Mouse (Mus musculus) midbrain, embryonic 16.5 days (tissue): ENCODE measurements around the gene Bcl9l. TPM values are rescaled to one million over a fixed set of nuclear protein-coding genes. Genes with fewer than 3 reads are reported as not detected.

Experiments
- ATAC-seq: fragments of 200-750 bp; cut with Nextera tagmentation; 2 replicates; pipeline ENCODE4 v1.8.0; 2017; ENCODE audit warnings: moderate TSS enrichment
- H3K27ac ChIP-seq: fragments of 300-500 bp; sonication (generic); 2 replicates; pipeline ENCODE4 v1.5.1; 2014; ENCODE audit warnings: mild to moderate bottlenecking, low read length, mixed read lengths
- H3K27me3 ChIP-seq: fragments of 300-500 bp; sonication (generic); 2 replicates; pipeline ENCODE4 v1.6.1; 2014; ENCODE audit warnings: low read depth, low read length, mixed read lengths; ENCODE audit not compliant: control insufficient read depth, insufficient read depth
- H3K36me3 ChIP-seq: fragments of 300-500 bp; sonication (generic); 2 replicates; pipeline ENCODE4 v1.6.1; 2014; ENCODE audit warnings: mild to moderate bottlenecking, low read length, moderate library complexity, mixed read lengths; ENCODE audit not compliant: control insufficient read depth, insufficient read depth
- H3K4me1 ChIP-seq: fragments of 300-500 bp; sonication (generic); 2 replicates; pipeline ENCODE4 v1.6.1; 2014; ENCODE audit warnings: mild to moderate bottlenecking, low read length, mixed read lengths; ENCODE audit not compliant: control insufficient read depth, insufficient read depth
- H3K4me2 ChIP-seq: fragments of 300-500 bp; sonication (generic); 2 replicates; pipeline ENCODE4 v1.6.1; 2014; ENCODE audit warnings: mild to moderate bottlenecking, low read length, mixed read lengths
- H3K4me3 ChIP-seq: fragments of 300-500 bp; sonication (generic); 2 replicates; pipeline ENCODE4 v1.5.1; 2014; ENCODE audit warnings: low read depth, mild to moderate bottlenecking, low read length, moderate library complexity, mixed read lengths
- H3K9ac ChIP-seq: fragments of 300-500 bp; sonication (generic); 2 replicates; pipeline ENCODE4 v1.6.1; 2014; ENCODE audit warnings: low read depth, low read length, mixed read lengths
- H3K9me3 ChIP-seq: fragments of 300-500 bp; sonication (generic); replicated peaks from 2 replicates; pipeline ENCODE4 v1.6.1; 2014; ENCODE audit warnings: mild to moderate bottlenecking, low read length, mixed read lengths; ENCODE audit not compliant: control insufficient read depth, poor library complexity, severe bottlenecking
- WGBS: fragments of 180-500 bp; shearing (Covaris S2); extraction: QIAGEN DNeasy Blood & Tissue Kit; methylation state at CpG from one replicate; pipeline ENCODE4 v1.1.7; 2014; 5-methylcytosine and 5-hydroxymethylcytosine counted together
- polyA plus RNA-seq: library from polyadenylated mRNA; unstranded; fragments of >200 nt; fragmentation: Nextera tagmentation; extraction: Ambion mirVana; gene quantifications from 2 replicates; pipeline ENCODE4 v1.2.1, GENCODE M21; 2015

Gene Bcl9l
- polyA plus RNA-seq, 1 experiment from 2014 or later, result 10.7 TPM

DNA sequence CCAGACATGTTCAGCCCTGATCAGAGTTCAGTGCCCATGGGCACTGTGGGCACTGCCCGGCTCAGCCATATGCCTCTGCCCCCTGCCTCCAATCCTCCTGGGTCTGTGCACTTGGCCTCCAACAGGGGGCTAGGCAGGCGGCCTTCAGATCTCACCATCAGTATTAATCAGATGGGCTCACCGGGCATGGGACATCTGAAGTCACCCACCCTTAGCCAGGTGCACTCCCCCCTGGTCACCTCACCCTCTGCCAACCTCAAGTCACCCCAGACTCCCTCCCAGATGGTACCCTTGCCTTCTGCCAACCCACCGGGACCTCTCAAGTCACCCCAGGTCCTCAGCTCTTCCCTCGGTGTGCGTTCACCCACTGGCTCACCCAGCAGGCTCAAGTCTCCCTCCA is 24.7 kb downstream of the Bcl9l start:
- 93% methylated on average over 6 of the region's 6 CpGs for WGBS
- H3K4me1 ChIP-seq, result peaks cover 14% of the 10 kb centered on the region
- no peaks in the 10 kb centered on the region for H3K27me3 ChIP-seq
- no peak overlapping the region for H3K27ac ChIP-seq
- H3K36me3 ChIP-seq, result peaks cover 20% of the 10 kb centered on the region
- H3K4me2 ChIP-seq, result no peak overlapping the region
- H3K9ac ChIP-seq, result no peak overlapping the region
- no peak for ATAC-seq
- H3K9me3 ChIP-seq, result no peaks in the 10 kb centered on the region
- no peak overlapping the region for H3K4me3 ChIP-seq

DNA sequence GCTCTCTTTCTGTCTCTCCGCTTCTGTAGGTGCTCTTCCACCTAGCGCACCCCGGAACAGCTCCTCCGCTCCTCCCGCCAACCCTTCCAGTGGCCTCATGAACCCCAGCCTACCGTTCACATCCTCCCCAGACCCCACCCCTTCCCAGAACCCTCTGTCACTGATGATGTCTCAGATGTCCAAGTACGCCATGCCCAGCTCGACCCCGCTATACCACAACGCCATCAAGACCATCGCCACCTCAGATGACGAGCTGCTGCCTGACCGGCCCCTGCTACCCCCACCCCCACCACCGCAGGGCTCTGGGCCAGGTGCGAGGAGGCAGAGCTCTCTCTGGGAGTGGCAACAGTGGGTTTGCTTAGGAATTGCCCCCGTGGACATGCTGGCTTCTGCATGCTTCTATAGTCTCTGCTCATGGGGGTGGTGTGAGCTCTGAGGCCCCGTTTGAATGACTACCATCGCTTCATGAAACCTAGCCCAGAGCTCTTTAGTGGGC is 25.5 kb downstream of the Bcl9l start:
- Histone ChIP-seq H3K4me1 (peaks cover 14% of the 10 kb centered on the region), H3K4me2 (no peak overlapping the region), H3K27me3 (no peaks in the 10 kb centered on the region), H3K9ac (no peak overlapping the region), H3K27ac (no peak overlapping the region), H3K36me3 (peaks cover 20% of the 10 kb centered on the region), H3K9me3 (no peaks in the 10 kb centered on the region), H3K4me3 (no peak overlapping the region)
- ATAC-seq, result no peak
- 84% methylated on average over 18 of the region's 18 CpGs for WGBS

DNA sequence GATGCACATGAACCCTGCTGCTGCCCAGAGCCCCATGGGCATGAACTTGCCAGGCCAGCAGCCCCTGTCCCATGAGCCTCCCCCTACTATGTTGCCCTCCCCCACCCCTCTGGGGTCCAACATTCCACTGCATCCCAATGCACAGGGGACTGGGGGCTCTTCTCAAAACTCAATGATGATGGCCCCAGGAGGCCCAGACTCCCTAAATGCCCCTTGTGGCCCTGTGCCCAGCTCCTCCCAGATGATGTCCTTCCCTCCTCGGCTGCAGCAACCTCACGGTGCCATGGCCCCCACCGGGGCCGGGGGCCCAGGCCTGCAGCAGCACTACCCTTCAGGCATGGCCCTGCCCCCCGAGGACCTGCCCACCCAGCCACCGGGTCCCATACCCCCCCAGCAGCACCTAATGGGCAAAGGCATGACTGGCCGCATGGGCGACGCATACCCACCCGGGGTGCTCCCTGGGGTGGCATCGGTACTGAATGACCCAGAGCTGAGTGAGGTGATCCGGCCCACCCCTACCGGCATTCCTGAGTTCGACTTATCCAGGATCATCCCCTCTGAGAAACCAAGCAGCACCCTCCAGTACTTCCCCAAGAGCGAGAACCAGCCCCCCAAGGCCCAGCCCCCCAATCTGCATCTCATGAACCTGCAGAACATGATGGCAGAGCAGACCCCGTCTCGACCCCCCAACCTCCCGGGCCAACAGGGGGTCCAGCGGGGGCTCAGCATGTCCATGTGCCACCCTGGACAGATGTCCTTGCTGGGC is 26.3 kb downstream of the Bcl9l start:
- Histone ChIP-seq H3K27ac (no peak overlapping the region; the same call in 1 of the 2 replicates), H3K9ac (0 out of 2 replicates have a peak overlapping the region, but pooled peaks have one; percentile 18), H3K9me3 (no peaks in the 10 kb centered on the region), H3K4me3 (no peak overlapping the region), H3K4me1 (peaks cover 14% of the 10 kb centered on the region), H3K4me2 (no peak overlapping the region), H3K27me3 (no peaks in the 10 kb centered on the region), H3K36me3 (peaks cover 18% of the 10 kb centered on the region)
- WGBS, result 80% methylated on average over 17 of the region's 19 CpGs
- ATAC-seq, result no peak

DNA sequence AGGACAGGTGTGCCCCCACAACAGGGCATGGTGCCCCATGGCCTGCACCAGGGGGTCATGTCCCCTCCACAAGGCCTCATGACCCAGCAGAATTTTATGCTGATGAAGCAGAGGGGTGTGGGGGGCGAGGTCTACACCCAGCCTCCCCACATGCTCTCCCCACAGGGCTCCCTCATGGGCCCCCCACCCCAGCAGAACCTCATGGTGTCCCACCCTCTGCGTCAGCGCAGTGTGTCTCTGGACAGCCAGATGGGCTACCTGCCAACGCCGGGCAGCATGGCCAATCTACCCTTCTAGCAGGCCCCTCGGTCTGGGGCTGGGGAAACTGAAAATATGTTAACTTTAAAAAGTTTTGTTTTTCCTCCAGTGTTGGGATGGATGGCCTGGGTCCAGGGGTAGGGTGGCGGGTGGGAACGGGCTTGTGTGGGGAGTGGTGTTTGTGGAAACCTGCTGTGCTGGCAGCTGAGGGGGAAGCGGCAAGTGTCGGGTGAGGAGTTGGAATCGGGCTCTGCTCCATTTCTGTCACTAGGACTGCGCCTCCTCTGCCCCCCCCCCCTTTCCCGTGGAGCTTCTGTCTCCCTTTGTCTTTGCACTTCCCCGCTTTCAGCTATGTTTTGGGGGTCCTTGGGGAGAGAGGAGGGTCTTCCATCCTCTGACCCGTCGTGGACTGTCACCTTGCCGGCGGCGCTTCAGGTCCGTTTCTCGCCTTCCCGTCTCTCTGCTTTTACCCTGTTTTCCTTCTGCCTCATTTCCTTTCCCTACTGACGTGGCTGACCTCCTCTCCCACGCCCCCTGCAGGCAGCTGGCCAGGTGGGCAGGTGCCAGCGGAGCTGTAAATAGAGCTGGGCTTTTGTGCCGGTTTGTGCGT is 27.1 kb downstream of the Bcl9l start:
- Histone ChIP-seq H3K9ac (0 out of 2 replicates have a peak overlapping the region, but pooled peaks have one; percentile 39), H3K4me3 (peak overlapping the region; percentile 10; the same call in 1 of the 2 replicates), H3K4me1 (peaks cover 14% of the 10 kb centered on the region), H3K27ac (no peak overlapping the region; the same call in 1 of the 2 replicates), H3K4me2 (peak overlapping the region; percentile 39), H3K36me3 (peaks cover 18% of the 10 kb centered on the region), H3K9me3 (no peaks in the 10 kb centered on the region), H3K27me3 (no peaks in the 10 kb centered on the region)
- WGBS, result 12% methylated on average over 24 of the region's 27 CpGs
- ATAC-seq, result no peak

DNA sequence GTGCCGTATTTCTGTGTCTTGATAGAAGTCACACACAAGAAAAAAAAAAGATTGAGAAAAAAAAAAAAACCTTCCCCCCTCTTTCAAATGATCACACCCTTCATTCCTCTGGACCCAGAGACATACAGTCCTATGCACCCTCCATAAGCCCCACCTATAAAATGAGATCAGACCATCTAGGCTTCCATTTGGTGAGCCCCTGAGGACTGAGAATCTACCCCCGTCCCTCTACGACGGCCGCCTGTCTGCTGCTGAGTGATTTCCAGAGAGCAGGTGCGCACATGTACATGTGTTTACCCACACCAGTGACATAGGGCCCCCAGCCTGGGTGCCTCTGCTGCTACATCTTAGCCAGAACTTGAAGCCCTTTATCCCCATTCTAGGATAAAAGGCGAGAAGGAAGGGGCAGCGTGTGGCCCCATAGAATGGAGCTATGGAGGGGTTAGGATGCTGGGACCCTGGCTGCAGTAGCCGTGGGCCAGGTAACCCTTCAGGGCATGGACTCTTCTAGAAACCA is 27.8 kb downstream of the Bcl9l start:
- Histone ChIP-seq H3K36me3 (peaks cover 17% of the 10 kb centered on the region), H3K4me2 (peak overlapping the region; percentile 39; the same call in 1 of the 2 replicates), H3K27me3 (no peaks in the 10 kb centered on the region), H3K4me3 (no peak overlapping the region), H3K9me3 (no peaks in the 10 kb centered on the region), H3K4me1 (peaks cover 14% of the 10 kb centered on the region), H3K27ac (no peak overlapping the region), H3K9ac (no peak overlapping the region)
- ATAC-seq, result no peak
- 33% methylated on average over 9 of the region's 9 CpGs for WGBS

DNA sequence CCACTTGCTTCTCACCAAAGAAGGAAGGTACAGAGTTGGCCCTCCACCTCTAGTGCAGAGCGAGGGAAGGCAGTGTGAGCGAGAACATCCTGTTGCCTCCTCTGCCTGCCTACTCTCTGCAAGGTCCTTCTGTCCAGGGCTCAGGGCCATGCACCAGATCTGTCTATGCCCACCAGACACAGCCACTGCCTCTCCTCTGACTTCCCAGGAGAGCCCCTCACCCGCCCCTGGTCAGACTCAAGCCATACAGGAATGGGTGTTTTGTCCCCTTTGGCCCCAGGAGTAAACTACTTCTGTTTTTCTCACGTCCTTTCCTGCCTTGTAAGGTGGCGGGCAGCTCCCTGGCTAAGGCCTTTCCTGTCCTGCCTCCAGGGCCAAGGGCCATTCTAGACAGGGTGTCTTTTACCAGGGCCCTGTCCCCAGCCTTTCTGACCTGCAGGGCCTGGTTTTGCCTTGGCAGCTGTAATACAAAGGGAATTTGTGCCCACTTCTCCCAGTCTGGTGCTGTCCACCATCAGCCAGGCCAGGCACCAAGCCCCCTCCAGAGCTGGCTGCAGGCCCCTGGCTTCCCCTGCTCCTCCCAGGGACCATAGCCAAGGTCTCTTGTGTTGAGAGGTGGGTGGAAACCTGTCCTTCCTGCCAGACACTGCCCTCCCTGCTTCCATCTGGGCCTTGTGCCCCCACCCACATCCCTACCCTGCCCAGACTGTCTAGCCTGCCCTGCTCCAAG is 28.4 kb downstream of the Bcl9l start:
- Histone ChIP-seq H3K4me3 (no peak overlapping the region), H3K4me2 (no peak overlapping the region), H3K36me3 (peaks cover 13% of the 10 kb centered on the region), H3K4me1 (peaks cover 14% of the 10 kb centered on the region), H3K9me3 (no peaks in the 10 kb centered on the region), H3K27me3 (no peaks in the 10 kb centered on the region), H3K9ac (no peak overlapping the region), H3K27ac (peak overlapping the region; percentile 29; the same call in 1 of the 2 replicates)
- peak; percentile 21; the same call in 1 of the 2 replicates for ATAC-seq
- 82% methylated on average over 5 of the region's 5 CpGs for WGBS

DNA sequence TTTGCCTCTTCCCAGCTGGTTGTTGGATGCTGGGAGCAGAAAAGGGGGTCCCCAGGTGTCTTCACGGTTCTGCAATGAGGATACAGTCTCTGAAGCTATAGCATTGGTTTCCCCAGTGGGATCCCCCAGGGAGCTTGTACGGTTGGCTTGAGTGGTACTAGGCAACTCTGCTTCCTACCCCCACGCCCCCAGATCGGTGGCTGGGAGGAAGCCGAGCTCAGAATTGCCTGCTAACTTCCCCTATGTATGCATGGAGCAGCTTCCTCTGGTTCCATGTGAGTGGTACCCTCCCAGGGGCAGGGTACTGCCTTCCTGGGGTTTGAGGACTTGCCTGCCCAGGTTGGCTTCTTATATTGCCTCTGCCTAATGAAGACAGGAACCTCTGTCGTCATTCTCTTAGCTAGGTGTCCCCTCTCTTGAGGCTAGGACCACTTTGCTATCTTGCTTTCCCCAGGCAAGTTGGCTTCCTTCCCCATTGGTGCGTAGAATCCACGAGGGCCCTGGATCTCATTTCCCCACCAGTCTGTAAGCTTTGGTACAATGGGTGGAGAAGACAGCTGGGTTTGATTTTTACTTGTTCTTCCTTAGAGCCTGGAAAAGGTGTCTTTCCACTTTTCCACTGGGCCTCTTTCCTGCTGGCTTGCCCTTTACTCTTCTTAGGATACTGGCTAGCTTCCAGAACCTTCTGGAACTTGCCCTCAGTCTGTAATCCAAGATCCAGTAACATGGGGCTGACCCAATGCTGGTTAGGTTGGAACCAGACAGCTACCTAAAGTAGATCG is 29.5 kb downstream of the Bcl9l start:
- H3K36me3 ChIP-seq, result peaks cover 9% of the 10 kb centered on the region
- WGBS, result 80% methylated on average over 9 of the region's 9 CpGs
- no peak for ATAC-seq
- H3K27me3 ChIP-seq, result no peaks in the 10 kb centered on the region
- peaks cover 14% of the 10 kb centered on the region for H3K4me1 ChIP-seq
- no peaks in the 10 kb centered on the region for H3K9me3 ChIP-seq
- H3K9ac ChIP-seq, result no peak overlapping the region
- no peak overlapping the region for H3K4me2 ChIP-seq
- no peak overlapping the region for H3K4me3 ChIP-seq
- no peak overlapping the region for H3K27ac ChIP-seq

DNA sequence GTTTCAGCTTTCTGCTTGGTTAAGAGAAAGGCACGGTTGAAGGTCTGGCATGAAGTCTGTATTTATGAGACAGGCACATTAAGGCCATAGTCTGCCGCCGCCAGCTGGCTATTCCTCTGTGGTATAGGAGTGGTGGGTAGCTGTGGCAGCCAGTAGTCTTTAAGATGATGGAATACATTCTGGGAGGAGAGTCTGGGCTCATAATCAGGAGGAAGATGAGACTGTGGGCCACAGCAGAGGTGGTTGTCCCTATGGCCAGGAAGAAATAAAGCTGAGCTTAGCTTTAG is 30.0 kb downstream of the Bcl9l start:
- no peak for ATAC-seq

More for the DNA sequence above, 30.0 kb downstream of the Bcl9l start:
- H3K27me3 ChIP-seq, result no peaks in the 10 kb centered on the region
- H3K4me3 ChIP-seq, result no peak overlapping the region
- no peak overlapping the region for H3K9ac ChIP-seq
- H3K27ac ChIP-seq, result no peak overlapping the region
- peaks cover 5% of the 10 kb centered on the region for H3K36me3 ChIP-seq
- 92% methylated on average over 3 of the region's 3 CpGs for WGBS
- H3K4me2 ChIP-seq, result no peak overlapping the region
- no peaks in the 10 kb centered on the region for H3K9me3 ChIP-seq
- peaks cover 14% of the 10 kb centered on the region for H3K4me1 ChIP-seq
